Mouse (Mus musculus): ENCODE measurements at regions not wholly inside any gene's neighbourhood (a gene's known extent, or its start where the extent isn't known, plus 50 kb on each side); places are given as distances from the start of the nearest gene placed in this dataset.

- no peak for TF ChIP-seq CTCF (IDR thresholded peaks at IDR 0.05; ENCODE audit: control insufficient read depth, insufficient read depth, insufficient replicate concordance, low read depth, low read length)
- TF ChIP-seq POLR2A (IDR thresholded peaks at IDR 0.05; ENCODE audit: control insufficient read depth, low read depth, low read length): no peak
These were observed 505.1 kb upstream of the Kdm8 start for GRCm38 (mm10) chr7:124939357-124939756.
